Mouse (Mus musculus): ENCODE measurements at regions not wholly inside any gene's neighbourhood (a gene's known extent, or its start where the extent isn't known, plus 50 kb on each side); places are given as distances from the start of the nearest gene placed in this dataset.

- TF ChIP-seq CTCF (IDR thresholded peaks at IDR 0.05; ENCODE audit: borderline replicate concordance, extremely low read depth, insufficient read depth, insufficient read length) (no peak), POLR2A (IDR thresholded peaks at IDR 0.05; ENCODE audit: borderline replicate concordance, extremely low read depth, insufficient read depth, insufficient read length, poor library complexity, severe bottlenecking) (no peak)
Observed at GRCm38 (mm10) chr8:31314692-31315358, 2113.7 kb upstream of the 5930422O12Rik start.
